Mouse (Mus musculus) neural tube, embryonic 12.5 days (tissue): ENCODE results near the gene Kat8. TPM values are rescaled to one million over a fixed set of nuclear protein-coding genes. Genes with fewer than 3 reads are reported as not detected.

ENCODE experiments used
- ATAC-seq: fragments of 200-750 bp; cut with Nextera tagmentation; 2 replicates; pipeline ENCODE4 v1.8.0; 2017; ENCODE audit warnings: low read depth, mild to moderate bottlenecking, moderate TSS enrichment, moderate library complexity; ENCODE audit not compliant: low FRiP score
- H3K27ac ChIP-seq: fragments of 300-500 bp; sonication (generic); 2 replicates; pipeline ENCODE4 v1.5.1; 2016
- H3K27me3 ChIP-seq: fragments of 300-500 bp; sonication (generic); replicated peaks from 2 replicates; pipeline ENCODE4 v1.6.1; 2016; ENCODE audit warnings: mild to moderate bottlenecking
- H3K36me3 ChIP-seq: fragments of 300-500 bp; sonication (generic); 2 replicates; pipeline ENCODE4 v1.6.1; 2016; ENCODE audit warnings: mild to moderate bottlenecking
- H3K4me1 ChIP-seq: fragments of 300-500 bp; sonication (generic); 2 replicates; pipeline ENCODE4 v1.6.1; 2016
- H3K4me2 ChIP-seq: fragments of 300-500 bp; sonication (generic); replicated peaks from 2 replicates; pipeline ENCODE4 v1.6.1; 2016; ENCODE audit warnings: mild to moderate bottlenecking
- H3K4me3 ChIP-seq: fragments of 300-500 bp; sonication (generic); 2 replicates; pipeline ENCODE4 v1.5.1; 2016
- H3K9ac ChIP-seq: fragments of 300-500 bp; sonication (generic); 2 replicates; pipeline ENCODE4 v1.6.1; 2016; ENCODE audit warnings: mild to moderate bottlenecking
- H3K9me3 ChIP-seq: fragments of 300-500 bp; sonication (generic); 2 replicates; pipeline ENCODE4 v1.6.1; 2016; ENCODE audit warnings: mild to moderate bottlenecking
- WGBS: fragments of 180-500 bp; shearing (Covaris S2); methylation state at CpG from one replicate; pipeline ENCODE4 v1.1.7; 2016; 5-methylcytosine and 5-hydroxymethylcytosine counted together
- polyA plus RNA-seq: library from polyadenylated mRNA; unstranded; fragments of >200 nt; fragmentation: Nextera tagmentation; extraction: Ambion mirVana; gene quantifications from 2 replicates; pipeline ENCODE4 v1.2.1, GENCODE M21; 2016

Gene Kat8
- 50.9 and 51.0 TPM in 2 replicates for polyA plus RNA-seq

GRCm38 (mm10) chr7:127912190-127912871, at the start of gene Kat8:
Gene Kat8 (plus strand): TSS chr7:127912516.
- 1% methylated on average over 40 of the region's 40 CpGs for WGBS
- H3K9ac ChIP-seq = peak within 1 kb of the TSS; percentile 81
- H3K4me3 ChIP-seq = peak within 1 kb of the TSS; percentile 95
- peaks cover 5% of the 10 kb centered on the region for H3K4me1 ChIP-seq
- H3K27ac ChIP-seq = peak within 1 kb of the TSS; percentile 53; the same call in 1 of the 2 replicates
- peak within 1 kb of the TSS; percentile 78 for H3K4me2 ChIP-seq
- H3K27me3 ChIP-seq = no peaks in the 10 kb centered on the region
- peak; percentile 94 for ATAC-seq
- no peaks in the 10 kb centered on the region for H3K9me3 ChIP-seq
- peaks cover 38% of the 10 kb centered on the region for H3K36me3 ChIP-seq

- Histone ChIP-seq H3K27me3 (no peaks in the 10 kb centered on the region), H3K4me1 (0 out of 2 replicates have a peak, but pooled peaks cover 4% of the 10 kb centered on the region), H3K9me3 (no peaks in the 10 kb centered on the region), H3K9ac (no peak overlapping the region), H3K27ac (no peak overlapping the region), H3K36me3 (peaks cover 54% of the 10 kb centered on the region), H3K4me3 (peak overlapping the region; percentile 4; the same call in 1 of the 2 replicates), H3K4me2 (no peak overlapping the region)
- 94% methylated on average over 12 of the region's 12 CpGs for WGBS
- ATAC-seq = no peak
Observed at GRCm38 (mm10) chr7:127866434-127866833, 45.9 kb upstream of the Kat8 start.

- Histone ChIP-seq H3K9ac (no peak overlapping the region), H3K9me3 (no peaks in the 10 kb centered on the region), H3K36me3 (peaks cover 55% of the 10 kb centered on the region), H3K4me2 (no peak overlapping the region), H3K27ac (no peak overlapping the region), H3K27me3 (no peaks in the 10 kb centered on the region), H3K4me1 (0 out of 2 replicates have a peak, but pooled peaks cover 4% of the 10 kb centered on the region), H3K4me3 (no peak overlapping the region)
- no peak for ATAC-seq
- WGBS = 98% methylated on average over 18 of the region's 18 CpGs
Observed at GRCm38 (mm10) chr7:127867641-127868040, 44.7 kb upstream of the Kat8 start.

GRCm38 (mm10) chr7:127869149-127869810, 43.0 kb upstream of the Kat8 start:
- H3K27ac ChIP-seq = no peak overlapping the region
- peaks cover 55% of the 10 kb centered on the region for H3K36me3 ChIP-seq
- H3K4me2 ChIP-seq = no peak overlapping the region
- H3K4me3 ChIP-seq = no peak overlapping the region
- no peak overlapping the region for H3K9ac ChIP-seq
- H3K9me3 ChIP-seq = no peaks in the 10 kb centered on the region
- no peak for ATAC-seq
- WGBS = 92% methylated on average over 3 of the region's 3 CpGs
- H3K27me3 ChIP-seq = no peaks in the 10 kb centered on the region
- peaks cover 16% of the 10 kb centered on the region for H3K4me1 ChIP-seq

- WGBS = 85% methylated on average over 5 of the region's 5 CpGs
- ATAC-seq = no peak
- peaks cover 46% of the 10 kb centered on the region for H3K36me3 ChIP-seq
Observed at GRCm38 (mm10) chr7:127870136-127870821, 42.0 kb upstream of the Kat8 start.

GRCm38 (mm10) chr7:127874812-127875626, 37.3 kb upstream of the Kat8 start:
- Histone ChIP-seq H3K4me3 (peak overlapping the region; percentile 94), H3K9ac (peak overlapping the region; percentile 97), H3K36me3 (peaks cover 30% of the 10 kb centered on the region), H3K9me3 (no peaks in the 10 kb centered on the region), H3K4me2 (peak overlapping the region; percentile 87), H3K27me3 (no peaks in the 10 kb centered on the region), H3K27ac (peak overlapping the region; percentile 94), H3K4me1 (peaks cover 25% of the 10 kb centered on the region)
- WGBS = 5% methylated on average over 20 of the region's 20 CpGs
- no peak for ATAC-seq

More at GRCm38 (mm10) chr7:127870136-127870821, 42.0 kb upstream of the Kat8 start:
- no peak overlapping the region for H3K4me2 ChIP-seq
- H3K9me3 ChIP-seq = no peaks in the 10 kb centered on the region
- no peak overlapping the region for H3K27ac ChIP-seq
- H3K9ac ChIP-seq = no peak overlapping the region
- no peak overlapping the region for H3K4me3 ChIP-seq
- H3K4me1 ChIP-seq = peaks cover 20% of the 10 kb centered on the region
- H3K27me3 ChIP-seq = no peaks in the 10 kb centered on the region

- Histone ChIP-seq H3K36me3 (peaks cover 32% of the 10 kb centered on the region), H3K27ac (peak overlapping the region; percentile 94)
- under 1% methylated on average over 43 of the region's 43 CpGs for WGBS
Observed at GRCm38 (mm10) chr7:127875627-127876001, 36.7 kb upstream of the Kat8 start.

GRCm38 (mm10) chr7:127876041-127876466, 36.3 kb upstream of the Kat8 start, which contains the start of gene Zfp646:
Gene Zfp646 (plus strand): TSS chr7:127876221.
- Histone ChIP-seq H3K9ac (peak within 1 kb of the TSS; percentile 97), H3K27me3 (no peaks in the 10 kb centered on the region), H3K27ac (peak within 1 kb of the TSS; percentile 94), H3K4me1 (peaks cover 25% of the 10 kb centered on the region), H3K4me3 (peak within 1 kb of the TSS; percentile 94), H3K36me3 (peaks cover 35% of the 10 kb centered on the region), H3K4me2 (peak within 1 kb of the TSS; percentile 87), H3K9me3 (no peaks in the 10 kb centered on the region)
- peak; percentile 92 for ATAC-seq
- WGBS = under 1% methylated on average over 41 of the region's 41 CpGs

More at GRCm38 (mm10) chr7:127875627-127876001, 36.7 kb upstream of the Kat8 start:
- peak overlapping the region; percentile 97 for H3K9ac ChIP-seq
- no peaks in the 10 kb centered on the region for H3K27me3 ChIP-seq
- peaks cover 25% of the 10 kb centered on the region for H3K4me1 ChIP-seq
- H3K4me2 ChIP-seq = peak overlapping the region; percentile 87
- no peaks in the 10 kb centered on the region for H3K9me3 ChIP-seq
- ATAC-seq = peak; percentile 95
- H3K4me3 ChIP-seq = peak overlapping the region; percentile 94

GRCm38 (mm10) chr7:127876467-127877348, 35.6 kb upstream of the Kat8 start, which contains the start of gene Zfp668:
Gene Zfp668 (minus strand): TSS chr7:127876828.
- H3K4me1 ChIP-seq = peaks cover 25% of the 10 kb centered on the region
- peak; percentile 54 for ATAC-seq
- peak within 1 kb of the TSS; percentile 94 for H3K27ac ChIP-seq
- WGBS = under 1% methylated on average over 60 of the region's 60 CpGs
- peaks cover 42% of the 10 kb centered on the region for H3K36me3 ChIP-seq
- peak within 1 kb of the TSS; percentile 97 for H3K9ac ChIP-seq
- no peaks in the 10 kb centered on the region for H3K27me3 ChIP-seq
- H3K4me3 ChIP-seq = peak within 1 kb of the TSS; percentile 94
- peak within 1 kb of the TSS; percentile 87 for H3K4me2 ChIP-seq
- no peaks in the 10 kb centered on the region for H3K9me3 ChIP-seq

- H3K36me3 ChIP-seq = peaks cover 64% of the 10 kb centered on the region
- 97% methylated on average over 9 of the region's 9 CpGs for WGBS
Observed at GRCm38 (mm10) chr7:127879301-127879700, 33.0 kb upstream of the Kat8 start.

More at GRCm38 (mm10) chr7:127879301-127879700, 33.0 kb upstream of the Kat8 start:
- Histone ChIP-seq H3K9me3 (no peaks in the 10 kb centered on the region), H3K27ac (no peak overlapping the region), H3K4me2 (no peak overlapping the region), H3K4me1 (peaks cover 23% of the 10 kb centered on the region), H3K27me3 (no peaks in the 10 kb centered on the region), H3K9ac (no peak overlapping the region), H3K4me3 (no peak overlapping the region)
- no peak for ATAC-seq
